Mouse (Mus musculus) liver, embryonic 13.5 days (tissue): ENCODE results near the gene Hs3st6. TPM values are rescaled to one million over a fixed set of nuclear protein-coding genes. Genes with fewer than 3 reads are reported as not detected.

ENCODE experiments used
- ATAC-seq: fragments of 200-750 bp; cut with Nextera tagmentation; 2 replicates; pipeline ENCODE4 v1.8.0; 2017; ENCODE audit warnings: low read depth, mild to moderate bottlenecking, moderate number of reproducible peaks, moderate library complexity
- DNase-seq: peaks from one replicate; pipeline ENCODE4 v3.0.0; 2022
- H3K27ac ChIP-seq: fragments of 300-500 bp; sonication (generic); 2 replicates; pipeline ENCODE4 v1.5.1; 2015; ENCODE audit warnings: moderate library complexity, mild to moderate bottlenecking, inconsistent platforms
- H3K27me3 ChIP-seq: fragments of 300-500 bp; sonication (generic); 2 replicates; pipeline ENCODE4 v1.6.1; 2015; ENCODE audit warnings: mild to moderate bottlenecking, inconsistent platforms
- H3K36me3 ChIP-seq: fragments of 300-500 bp; sonication (generic); 2 replicates; pipeline ENCODE4 v1.6.1; 2015; ENCODE audit warnings: mild to moderate bottlenecking, inconsistent platforms
- H3K4me1 ChIP-seq: fragments of 300-500 bp; sonication (generic); replicated peaks from 2 replicates; pipeline ENCODE4 v1.6.1; 2015; ENCODE audit warnings: inconsistent platforms
- H3K4me2 ChIP-seq: fragments of 300-500 bp; sonication (generic); 2 replicates; pipeline ENCODE4 v1.6.1; 2015; ENCODE audit warnings: inconsistent platforms, mild to moderate bottlenecking, moderate library complexity
- H3K4me3 ChIP-seq: fragments of 300-500 bp; sonication (generic); replicated peaks from 2 replicates; pipeline ENCODE4 v1.5.1; 2015; ENCODE audit warnings: mild to moderate bottlenecking, inconsistent platforms
- H3K9ac ChIP-seq: fragments of 300-500 bp; sonication (generic); 2 replicates; pipeline ENCODE4 v1.6.1; 2015; ENCODE audit warnings: mild to moderate bottlenecking, inconsistent platforms
- H3K9me3 ChIP-seq: fragments of 300-500 bp; sonication (generic); replicated peaks from 2 replicates; pipeline ENCODE4 v1.6.1; 2016; ENCODE audit warnings: inconsistent platforms
- WGBS: fragments of 180-500 bp; shearing (Covaris S2); methylation state at CpG from one replicate; pipeline ENCODE4 v1.1.7; 2015; ENCODE audit not compliant: insufficient replicate concordance; 5-methylcytosine and 5-hydroxymethylcytosine counted together
- polyA plus RNA-seq: library from polyadenylated mRNA; unstranded; fragments of >200 nt; fragmentation: Nextera tagmentation; extraction: Ambion mirVana; gene quantifications from 2 replicates; pipeline ENCODE4 v1.2.1, GENCODE M21; 2015

Gene Hs3st6
- polyA plus RNA-seq, 1 experiment from 2014 or later, result not detected

- H3K27ac ChIP-seq, result no peak overlapping the region
- no peak overlapping the region for H3K4me3 ChIP-seq
- 72% methylated on average over 3 of the region's 3 CpGs for WGBS
- H3K4me1 ChIP-seq, result peaks cover 8% of the 10 kb centered on the region
- H3K9me3 ChIP-seq, result no peaks in the 10 kb centered on the region
- peaks cover 23% of the 10 kb centered on the region for H3K36me3 ChIP-seq
- no peak for ATAC-seq
- no peak overlapping the region for H3K4me2 ChIP-seq
- no peak for DNase-seq
- H3K9ac ChIP-seq, result no peak overlapping the region
- peaks cover 29% of the 10 kb centered on the region for H3K27me3 ChIP-seq
Observed at GRCm38 (mm10) chr17:24744381-24744780, 8.4 kb upstream of the Hs3st6 start.

GRCm38 (mm10) chr17:24745526-24746497 is 7.0 kb upstream of the Hs3st6 start:
- Histone ChIP-seq H3K4me2 (no peak overlapping the region), H3K4me3 (no peak overlapping the region), H3K9ac (no peak overlapping the region), H3K36me3 (peaks cover 13% of the 10 kb centered on the region; the same call in 1 of the 2 replicates), H3K27ac (no peak overlapping the region), H3K9me3 (no peaks in the 10 kb centered on the region), H3K4me1 (no peaks in the 10 kb centered on the region), H3K27me3 (peaks cover 42% of the 10 kb centered on the region)
- ATAC-seq (peak; percentile 61), DNase-seq (peak; percentile 63)
- 18% methylated on average over 7 of the region's 7 CpGs for WGBS

- WGBS, result 45% methylated on average over 4 of the region's 4 CpGs
- no peaks in the 10 kb centered on the region for H3K9me3 ChIP-seq
- H3K36me3 ChIP-seq, result peaks cover 4% of the 10 kb centered on the region; the same call in 1 of the 2 replicates
- no peak for ATAC-seq
- H3K4me3 ChIP-seq, result no peak overlapping the region
- DNase-seq, result no peak
- peaks cover 54% of the 10 kb centered on the region for H3K27me3 ChIP-seq
- H3K4me1 ChIP-seq, result no peaks in the 10 kb centered on the region
- no peak overlapping the region for H3K9ac ChIP-seq
- no peak overlapping the region for H3K4me2 ChIP-seq
- no peak overlapping the region for H3K27ac ChIP-seq
Observed at GRCm38 (mm10) chr17:24746986-24747385, 5.8 kb upstream of the Hs3st6 start.

GRCm38 (mm10) chr17:24751528-24751927 is 1.3 kb upstream of the Hs3st6 start:
- H3K27ac ChIP-seq, result no peak overlapping the region
- no peaks in the 10 kb centered on the region for H3K36me3 ChIP-seq
- ATAC-seq, result no peak
- DNase-seq, result no peak
- H3K9ac ChIP-seq, result no peak overlapping the region
- peaks cover 18% of the 10 kb centered on the region for H3K4me1 ChIP-seq
- WGBS, result 13% methylated on average over 4 of the region's 4 CpGs
- H3K9me3 ChIP-seq, result no peaks in the 10 kb centered on the region
- H3K4me3 ChIP-seq, result no peak overlapping the region
- peaks cover 96% of the 10 kb centered on the region for H3K27me3 ChIP-seq
- no peak overlapping the region for H3K4me2 ChIP-seq

- peaks cover 15% of the 10 kb centered on the region for H3K4me1 ChIP-seq
- no peak overlapping the region for H3K4me3 ChIP-seq
- 67% methylated on average over 1 of the region's 1 CpGs for WGBS
- peaks cover 81% of the 10 kb centered on the region for H3K27me3 ChIP-seq
- no peaks in the 10 kb centered on the region for H3K9me3 ChIP-seq
- no peaks in the 10 kb centered on the region for H3K36me3 ChIP-seq
- DNase-seq (no peak), ATAC-seq (no peak)
- H3K27ac ChIP-seq, result no peak overlapping the region
- H3K9ac ChIP-seq, result no peak overlapping the region
- no peak overlapping the region for H3K4me2 ChIP-seq
Observed at GRCm38 (mm10) chr17:24757394-24757793, 4.6 kb downstream of the Hs3st6 start.

GRCm38 (mm10) chr17:24761121-24761520 is 8.3 kb downstream of the Hs3st6 start:
- WGBS, result 43% methylated on average over 5 of the region's 5 CpGs
- ATAC-seq (no peak), DNase-seq (no peak)
- Histone ChIP-seq H3K9me3 (no peaks in the 10 kb centered on the region), H3K4me3 (no peak overlapping the region), H3K27ac (no peak overlapping the region), H3K27me3 (peaks cover 60% of the 10 kb centered on the region), H3K9ac (no peak overlapping the region), H3K4me2 (no peak overlapping the region), H3K36me3 (no peaks in the 10 kb centered on the region), H3K4me1 (no peaks in the 10 kb centered on the region)

GRCm38 (mm10) chr17:24765016-24765905 is 12.5 kb downstream of the Hs3st6 start:
- no peak overlapping the region for H3K4me3 ChIP-seq
- H3K27me3 ChIP-seq, result peaks cover 65% of the 10 kb centered on the region
- H3K36me3 ChIP-seq, result no peaks in the 10 kb centered on the region
- 32% methylated on average over 22 of the region's 22 CpGs for WGBS
- no peak overlapping the region for H3K27ac ChIP-seq
- DNase-seq (no peak), ATAC-seq (no peak)
- H3K4me1 ChIP-seq, result no peaks in the 10 kb centered on the region
- no peaks in the 10 kb centered on the region for H3K9me3 ChIP-seq
- no peak overlapping the region for H3K9ac ChIP-seq
- no peak overlapping the region for H3K4me2 ChIP-seq

GRCm38 (mm10) chr17:24766266-24766875 is 13.6 kb downstream of the Hs3st6 start:
- Histone ChIP-seq H3K4me3 (no peak overlapping the region), H3K4me1 (no peaks in the 10 kb centered on the region), H3K4me2 (no peak overlapping the region), H3K9me3 (no peaks in the 10 kb centered on the region), H3K36me3 (no peaks in the 10 kb centered on the region), H3K27me3 (peaks cover 60% of the 10 kb centered on the region), H3K27ac (no peak overlapping the region), H3K9ac (no peak overlapping the region)
- 27% methylated on average over 12 of the region's 12 CpGs for WGBS
- DNase-seq (no peak), ATAC-seq (no peak)

GRCm38 (mm10) chr17:24769146-24769545 is 16.4 kb downstream of the Hs3st6 start:
- Histone ChIP-seq H3K36me3 (no peaks in the 10 kb centered on the region), H3K9ac (no peak overlapping the region), H3K9me3 (0 out of 2 replicates have a peak, but pooled peaks cover 5% of the 10 kb centered on the region), H3K27ac (no peak overlapping the region), H3K4me3 (no peak overlapping the region), H3K27me3 (peaks cover 57% of the 10 kb centered on the region), H3K4me1 (no peaks in the 10 kb centered on the region), H3K4me2 (no peak overlapping the region)
- WGBS, result 34% methylated on average over 3 of the region's 3 CpGs
- ATAC-seq (no peak), DNase-seq (no peak)

GRCm38 (mm10) chr17:24773241-24773640 is 20.5 kb downstream of the Hs3st6 start:
- H3K36me3 ChIP-seq, result no peaks in the 10 kb centered on the region
- WGBS, result 69% methylated on average over 5 of the region's 5 CpGs

GRCm38 (mm10) chr17:24775173-24775572 is 22.4 kb downstream of the Hs3st6 start:
- no peak for ATAC-seq
- Histone ChIP-seq H3K4me1 (no peaks in the 10 kb centered on the region), H3K27me3 (0 out of 2 replicates have a peak, but pooled peaks cover 5% of the 10 kb centered on the region), H3K9me3 (0 out of 2 replicates have a peak, but pooled peaks cover 5% of the 10 kb centered on the region), H3K4me2 (no peak overlapping the region), H3K4me3 (no peak overlapping the region), H3K27ac (no peak overlapping the region), H3K9ac (no peak overlapping the region), H3K36me3 (no peaks in the 10 kb centered on the region)
- DNase-seq, result no peak
- 66% methylated on average over 8 of the region's 8 CpGs for whole genome bisulfite sequencing

More at GRCm38 (mm10) chr17:24773241-24773640, 20.5 kb downstream of the Hs3st6 start:
- DNase-seq (no peak), ATAC-seq (no peak)
- H3K4me1 ChIP-seq, result no peaks in the 10 kb centered on the region
- H3K9me3 ChIP-seq, result 0 out of 2 replicates have a peak, but pooled peaks cover 5% of the 10 kb centered on the region
- H3K9ac ChIP-seq, result no peak overlapping the region
- no peak overlapping the region for H3K27ac ChIP-seq
- no peak overlapping the region for H3K4me2 ChIP-seq
- no peak overlapping the region for H3K4me3 ChIP-seq
- peaks cover 20% of the 10 kb centered on the region for H3K27me3 ChIP-seq
